Comparison of ENCODE assay signal across 12 mouse cellular contexts in the genomic region with DNA sequence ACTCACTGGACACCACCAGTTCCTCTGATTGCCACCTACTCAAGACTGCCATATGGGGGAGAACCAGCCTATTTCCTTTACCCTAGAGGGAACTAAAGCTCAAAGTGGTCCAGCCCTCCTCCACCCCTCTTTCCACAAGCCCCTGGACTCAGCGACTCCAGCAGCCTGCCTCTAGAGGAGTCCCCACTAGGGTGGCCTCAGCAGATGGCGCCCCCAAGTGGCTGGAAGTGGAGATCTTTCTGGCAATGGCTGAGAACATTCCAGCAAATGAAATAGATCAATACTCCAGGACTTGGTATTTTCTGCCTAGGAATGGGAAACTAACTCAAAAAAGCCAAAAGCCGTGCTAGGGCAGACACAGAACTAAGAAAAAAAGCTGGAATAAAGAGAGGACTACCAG. TPM values are rescaled to one million over a fixed set of nuclear protein-coding genes. Genes with fewer than 3 reads are reported as not detected.
A peak's percentile ranks its signal among the peaks of the same experiment; 100 is the strongest.
DNase-seq lines count a peak whose midpoint lies in the region; TF ChIP-seq lines count a peak whose summit lies in the region.
"Had no signal": no experiment of that assay in that cellular context is flagged by ENCODE, and none has a peak within 500 bp of the region (broad histone marks: within the 10 kb centered on the region; RNA-seq: fewer than 3 reads in every experiment).

No protein-coding gene starts in this region.

- 0 out of 2 replicates have a peak, but pooled peaks have one; percentile 6 for TF ChIP-seq CTCF in kidney, adult 2 months (conservative IDR thresholded peaks at IDR 0.05; ENCODE audit: insufficient read depth, insufficient read length, low read depth, low read length)
- TF ChIP-seq CTCF in small intestine, adult 2 months (IDR thresholded peaks at IDR 0.05; ENCODE audit: extremely low read depth, insufficient read length, insufficient replicate concordance, low read depth, low read length): peak; percentile 38; the same call in 1 of the 2 replicates

- WGBS in kidney, adult 2 months: 67% methylated on average over 3 of the region's 3 CpGs
- WGBS in small intestine, adult 2 months: 65% methylated on average over 3 of the region's 3 CpGs

- TF ChIP-seq POLR2A in kidney, adult 2 months (IDR thresholded peaks at IDR 0.05; ENCODE audit: low read depth, low read length): no peak
- TF ChIP-seq POLR2A in small intestine, adult 2 months (IDR thresholded peaks at IDR 0.05; ENCODE audit: low read depth, low read length): no peak

- no peak for DNase-seq in kidney, adult 2 months
- no peak for DNase-seq in kidney, postnatal 14 days
- DNase-seq in spleen, postnatal 4 days (ENCODE audit: low spot score in 2 of 2): peak; percentile 33 to 72
- DNase-seq in spleen, postnatal 36 days (ENCODE audit: low spot score in 2 of 2): no peak
- DNase-seq in ZHBTc4 (ENCODE audit: low read depth, low spot score): peak; percentile 66
- DNase-seq in cerebellum, adult 11-12 months: no peak
- DNase-seq in kidney, adult 8-10 months: no peak
- DNase-seq: layer of hippocampus, adult 9-11 months; right cerebral cortex, adult 18-20 months had no signal

- no peaks in the 10 kb centered on the region for H3K27me3 ChIP-seq in kidney, adult 2 months (replicated peaks; ENCODE audit: control insufficient read depth, insufficient read depth, low read length)
- no peaks in the 10 kb centered on the region for H3K27me3 ChIP-seq in small intestine, adult 2 months (ENCODE audit: control insufficient read depth, insufficient read depth, low read length)
- H3K27me3 ChIP-seq: limb, embryonic 13.5 days had no signal

- no peaks in the 10 kb centered on the region for H3K36me3 ChIP-seq in kidney, adult 2 months (ENCODE audit: control insufficient read depth, insufficient read depth, low read length)
- peaks cover 8% of the 10 kb centered on the region for H3K36me3 ChIP-seq in small intestine, adult 2 months (ENCODE audit: control insufficient read depth, insufficient read depth, low read length)

- no peaks in the 10 kb centered on the region for H3K4me1 ChIP-seq in kidney, adult 2 months (ENCODE audit: control insufficient read depth, insufficient read depth, low read length)
- H3K4me1 ChIP-seq in small intestine, adult 2 months (ENCODE audit: control insufficient read depth, insufficient read depth, insufficient read length, low read length): no peaks in the 10 kb centered on the region; the same call in 1 of the 2 replicates
- H3K4me1 ChIP-seq: limb, embryonic 13.5 days had no signal

- no peak overlapping the region for H3K4me3 ChIP-seq in kidney, adult 2 months (ENCODE audit: insufficient read depth, low read depth, low read length)
- H3K4me3 ChIP-seq in small intestine, adult 2 months (ENCODE audit: low read depth, low read length): no peak overlapping the region
- H3K4me3 ChIP-seq: erythroblast, embryonic 14.5 days; limb, embryonic 13.5 days had no signal

- no peak overlapping the region for H3K27ac ChIP-seq in kidney, adult 2 months (ENCODE audit: insufficient read depth, low read depth, low read length)
- H3K27ac ChIP-seq in small intestine, adult 2 months (ENCODE audit: insufficient read depth, low read depth, low read length): no peak overlapping the region
- H3K27ac ChIP-seq: limb, embryonic 13.5 days had no signal

RNA-seq across cellular contexts. Expression of a gene that starts 17.6 kb away (rescaled TPM):
- polyA plus RNA-seq in kidney, adult 2 months (2012; rRNA removed): 4.4 and 7.3 TPM in 2 replicates
- polyA plus RNA-seq in small intestine, adult 2 months (2012; rRNA removed): 29.1 and 134 TPM in 2 replicates

Comparison
In these comparisons a context has a peak if more than half of its experiments do, and no peak if none do; other contexts are left out.
1. DNase-seq: peak in spleen, postnatal 4 days (2 of 2) and ZHBTc4 (single experiment); none in kidney, adult 2 months (single experiment), kidney, postnatal 14 days (single experiment), spleen, postnatal 36 days (0 of 2), cerebellum, adult 11-12 months (single experiment) and kidney, adult 8-10 months (0 of 2).